Mouse (Mus musculus) activated CD4-positive, CD25-positive, alpha-beta regulatory T cell (primary cell): ENCODE results near the gene Zfp811. TPM values are rescaled to one million over a fixed set of nuclear protein-coding genes. Genes with fewer than 3 reads are reported as not detected.

Experiments used
- polyA plus RNA-seq, 2 experiments: library from polyadenylated mRNA; unstranded; fragments of 100-300 nt; shearing (Covaris generic); gene quantifications; one replicate each; pipeline ENCODE4 v1.2.1; 2017

Zfp811 gene
- polyA plus RNA-seq = under 1 TPM; 0.36 to 0.75 TPM

DNA sequence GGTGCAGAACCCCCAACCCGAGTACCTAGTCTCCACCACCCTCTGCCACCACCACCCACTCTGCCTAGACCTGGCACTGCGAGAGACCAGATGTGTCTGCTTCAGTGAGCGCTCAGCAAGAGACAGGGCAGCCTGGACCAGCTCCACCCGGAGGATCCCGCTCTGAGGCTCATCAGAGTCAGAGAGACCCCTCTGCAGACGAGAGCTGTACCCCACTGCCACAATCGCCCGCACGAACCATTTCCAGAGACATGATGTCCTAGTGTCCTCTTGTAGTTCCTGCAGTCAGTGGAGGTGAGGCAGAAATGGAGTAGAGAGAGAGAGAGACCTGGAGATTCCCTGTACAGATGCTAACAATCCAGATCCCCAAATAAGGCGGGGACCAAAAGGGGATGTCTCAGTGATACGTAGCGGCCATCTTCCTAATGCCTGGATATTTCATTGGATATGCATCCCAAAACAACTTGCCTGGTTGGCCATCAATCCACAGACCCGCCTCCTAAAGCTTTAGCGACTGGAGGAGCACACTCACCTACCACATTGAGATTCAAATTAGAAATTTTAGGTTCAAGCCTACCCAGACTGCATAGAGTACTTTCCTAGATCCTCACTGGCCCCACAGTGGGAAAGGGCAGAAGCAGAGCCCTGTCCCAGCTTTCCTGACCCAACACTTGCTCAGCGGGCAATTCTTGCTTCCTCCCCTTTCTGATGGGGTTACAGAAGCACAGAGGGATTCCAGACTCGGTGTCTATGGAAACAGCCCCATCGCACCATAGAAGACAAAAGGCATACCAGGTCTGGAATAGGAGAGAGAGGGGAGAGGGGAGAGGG, at the start of gene Zfp811:
Zfp811 (minus strand) TSS at position 388 of the 831 bp plus-strand sequence.

DNA sequence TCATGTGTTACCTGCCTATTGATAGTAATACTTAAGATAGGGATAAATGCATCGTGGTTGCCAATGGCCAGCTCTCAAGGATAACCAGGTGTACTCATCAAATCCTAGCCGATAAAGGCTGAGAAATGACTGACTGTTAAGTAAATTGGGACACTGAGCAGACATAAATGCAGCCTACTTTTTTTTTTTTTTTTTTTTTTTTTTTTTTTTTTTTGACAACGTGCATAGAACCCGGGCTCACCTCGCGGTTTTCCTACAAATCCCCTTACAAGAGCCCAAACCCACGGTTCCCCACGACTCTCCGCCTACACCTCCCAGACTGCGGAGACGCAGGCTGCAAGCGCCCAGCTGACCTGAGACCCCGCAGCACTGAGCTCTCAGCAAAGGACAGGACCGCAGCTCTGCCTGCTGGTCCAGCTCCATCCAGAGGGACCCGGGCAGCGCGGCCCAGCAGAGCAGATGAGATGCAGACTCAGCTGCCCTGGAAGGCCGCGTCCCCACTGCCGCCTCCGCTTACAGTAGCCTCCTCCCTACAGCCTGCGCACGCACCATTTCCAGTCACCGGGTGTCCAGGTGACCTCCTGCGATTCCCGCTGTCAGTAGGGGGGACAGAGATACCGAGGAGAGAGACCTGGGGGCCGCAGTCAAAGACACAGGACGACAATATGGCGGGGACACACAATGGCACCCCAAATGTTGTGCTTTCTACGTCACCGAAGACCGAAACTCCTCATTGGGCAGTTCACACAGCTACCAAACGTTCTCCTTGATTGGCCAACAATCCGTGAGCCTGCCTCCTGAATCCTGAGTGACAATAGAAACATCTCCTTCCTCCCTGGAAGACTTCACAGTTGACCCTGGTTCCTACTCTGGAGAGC, 20.0 kb upstream of the Zfp811 start, which contains the start of gene Zfp799:
Zfp799 (minus strand) TSS at position 722 of the 878 bp plus-strand sequence.

GRCm38 (mm10) chr17:32788094-32788559, 21.6 kb downstream of the Zfp811 start, which contains the start of gene Zfp871:
TSS of gene Zfp871 (minus strand) at chr17:32788287.

Other genes starting within 250 kb of the Zfp811 start
- under 1 TPM in 1 of 2 experiments, not detected in 1; 0.32 TPM for gene Cyp4f37, start 188.6 kb downstream of the Zfp811 start, polyA plus RNA-seq
- gene Cyp4f40, start 151.0 kb downstream of the Zfp811 start, polyA plus RNA-seq = not detected
- not detected for gene Cyp4f15, start 124.3 kb downstream of the Zfp811 start, polyA plus RNA-seq
- gene Zfp871, start 21.6 kb downstream of the Zfp811 start, polyA plus RNA-seq = 10 to 100 TPM; 24.3 to 25.7 TPM
- gene Zfp799, start 20.3 kb upstream of the Zfp811 start, polyA plus RNA-seq = 1 to 10 TPM; 7.2 to 9.9 TPM
- gene Zfp870, start 81.7 kb upstream of the Zfp811 start, polyA plus RNA-seq = 10 to 100 TPM in 1 of 2 experiments, 1 to 10 TPM in 1; 4.5 to 11.1 TPM
- gene Cyp4f14, start 107.4 kb upstream of the Zfp811 start, polyA plus RNA-seq = not detected
- gene Cyp4f13, start 137.5 kb upstream of the Zfp811 start, polyA plus RNA-seq = 10 to 100 TPM; 19.3 to 31.7 TPM
- 10 to 100 TPM; 21.0 to 21.3 TPM for gene Zfp472, start 155.9 kb upstream of the Zfp811 start, polyA plus RNA-seq
- 10 to 100 TPM; 15.0 to 15.1 TPM for gene Zfp952, start 183.2 kb upstream of the Zfp811 start, polyA plus RNA-seq
- gene Zfp763, start 223.5 kb upstream of the Zfp811 start, polyA plus RNA-seq = 1 to 10 TPM; 4.9 to 6.6 TPM